Mouse (Mus musculus): ENCODE data around the gene Ndufc1. TPM values are rescaled to one million over a fixed set of nuclear protein-coding genes. Genes with fewer than 3 reads are reported as not detected.

The Ndufc1 gene
- polyA plus RNA-seq, 1 experiment = 44.9 TPM

DNA sequence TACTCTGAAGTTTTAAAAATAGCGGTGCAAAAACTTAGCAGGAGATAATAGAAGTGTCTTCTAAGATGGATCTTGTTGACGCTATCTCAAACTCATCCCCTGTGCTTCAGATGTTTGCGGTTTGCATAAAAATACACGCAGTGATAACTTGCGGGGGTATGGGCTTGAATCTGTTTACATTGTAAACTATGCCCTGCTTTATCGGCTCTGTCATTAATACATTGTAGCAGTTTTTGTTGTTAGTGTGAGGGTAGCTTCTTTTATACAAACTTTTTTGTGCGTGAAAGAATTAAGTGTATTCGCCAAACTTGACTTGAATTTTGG is 8.3 kb upstream of the Ndufc1 start:
- H3K36me3 ChIP-seq (ENCODE audit: control insufficient read depth, insufficient read depth, low read length) = no peaks in the 10 kb centered on the region
- H3K27me3 ChIP-seq (ENCODE audit: control insufficient read depth, insufficient read depth, low read length) = no peaks in the 10 kb centered on the region
- peak overlapping the region; percentile 83 for H3K4me3 ChIP-seq (ENCODE audit: extremely low read depth, insufficient read depth, insufficient read length)
- TF ChIP-seq CTCF (IDR thresholded peaks at IDR 0.05; ENCODE audit: extremely low read depth, insufficient read depth, insufficient read length, insufficient replicate concordance) (no peak), POLR2A (IDR thresholded peaks at IDR 0.05; ENCODE audit: low read depth, low read length) (no peak)
- H3K4me1 ChIP-seq (ENCODE audit: control insufficient read depth, insufficient read depth, insufficient read length) = peaks cover 7% of the 10 kb centered on the region
- H3K27ac ChIP-seq (ENCODE audit: insufficient read depth, low read length) = no peak overlapping the region
- WGBS = 9% methylated on average over 8 of the region's 8 CpGs
- DNase-seq (ENCODE audit: low read depth in 1 of 2, low spot score in 2 of 2) = no peak

DNA sequence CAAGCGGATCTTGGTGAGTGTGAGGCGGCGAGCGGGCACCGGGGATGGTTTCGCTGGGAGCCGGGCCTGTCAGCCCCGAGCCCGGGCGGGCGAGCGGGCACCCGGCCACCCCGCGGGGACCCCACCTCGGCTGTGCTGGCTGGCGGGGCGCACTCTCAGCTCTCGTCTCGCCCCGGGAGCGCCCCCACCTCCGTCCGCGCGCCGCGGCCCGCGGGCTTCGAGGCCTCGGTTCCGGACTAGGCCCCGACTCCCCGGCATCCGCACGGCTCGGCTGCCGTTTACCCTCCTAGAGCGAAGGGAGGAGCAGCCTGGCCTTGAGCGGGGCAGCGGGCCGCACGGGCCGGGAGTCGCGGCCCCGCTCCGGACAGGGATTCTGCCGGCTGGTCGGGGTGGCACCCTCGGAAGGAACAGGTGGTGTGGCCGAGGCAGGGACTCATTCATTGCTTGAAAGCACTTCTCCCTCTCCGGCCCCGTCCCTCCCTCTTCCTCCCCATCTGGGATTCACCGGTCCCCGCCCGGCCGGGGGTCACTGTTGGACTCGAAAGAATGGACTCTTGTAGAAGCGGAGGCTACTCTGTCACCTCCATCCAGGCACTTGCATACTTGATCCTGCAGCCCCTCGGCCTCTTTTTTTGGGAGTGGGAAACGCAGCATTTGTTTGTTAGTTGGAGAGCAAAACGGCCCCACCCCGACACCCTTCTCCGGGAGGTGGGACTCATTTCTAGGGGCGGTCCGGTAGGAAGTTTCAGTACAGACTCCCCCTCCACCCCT is 7.8 kb upstream of the Ndufc1 start:
- Histone ChIP-seq H3K4me3 (ENCODE audit: extremely low read depth, insufficient read depth, insufficient read length) (peak overlapping the region; percentile 83), H3K36me3 (ENCODE audit: control insufficient read depth, insufficient read depth, low read length) (no peaks in the 10 kb centered on the region), H3K4me1 (ENCODE audit: control insufficient read depth, insufficient read depth, insufficient read length) (peaks cover 7% of the 10 kb centered on the region), H3K27ac (ENCODE audit: insufficient read depth, low read length) (peak overlapping the region; percentile 87), H3K27me3 (ENCODE audit: control insufficient read depth, insufficient read depth, low read length) (no peaks in the 10 kb centered on the region)
- DNase-seq (ENCODE audit: low read depth in 1 of 2, low spot score in 2 of 2) = peak in 1 of 2 experiments; percentile 30
- 1% methylated on average over 60 of the region's 68 CpGs for WGBS
- TF ChIP-seq CTCF (IDR thresholded peaks at IDR 0.05; ENCODE audit: extremely low read depth, insufficient read depth, insufficient read length, insufficient replicate concordance) (no peak), POLR2A (IDR thresholded peaks at IDR 0.05; ENCODE audit: low read depth, low read length) (no peak)

DNA sequence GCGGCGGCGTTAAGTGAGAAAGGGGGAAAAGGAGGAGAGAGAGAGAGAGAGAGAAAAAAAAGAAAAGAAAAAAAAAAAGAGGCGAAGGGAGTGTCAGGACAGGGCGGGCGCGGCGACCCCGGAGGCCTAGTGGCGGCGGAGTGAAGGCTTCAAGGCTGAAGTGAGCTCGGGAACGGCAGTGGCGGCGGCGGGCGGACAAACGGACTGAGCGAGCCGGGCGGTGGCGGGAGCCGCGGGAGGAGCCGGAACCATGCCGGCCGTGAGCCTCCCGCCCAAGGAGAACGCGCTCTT is 7.2 kb upstream of the Ndufc1 start:
- DNase-seq (ENCODE audit: low read depth in 1 of 2, low spot score in 2 of 2) = no peak

DNA sequence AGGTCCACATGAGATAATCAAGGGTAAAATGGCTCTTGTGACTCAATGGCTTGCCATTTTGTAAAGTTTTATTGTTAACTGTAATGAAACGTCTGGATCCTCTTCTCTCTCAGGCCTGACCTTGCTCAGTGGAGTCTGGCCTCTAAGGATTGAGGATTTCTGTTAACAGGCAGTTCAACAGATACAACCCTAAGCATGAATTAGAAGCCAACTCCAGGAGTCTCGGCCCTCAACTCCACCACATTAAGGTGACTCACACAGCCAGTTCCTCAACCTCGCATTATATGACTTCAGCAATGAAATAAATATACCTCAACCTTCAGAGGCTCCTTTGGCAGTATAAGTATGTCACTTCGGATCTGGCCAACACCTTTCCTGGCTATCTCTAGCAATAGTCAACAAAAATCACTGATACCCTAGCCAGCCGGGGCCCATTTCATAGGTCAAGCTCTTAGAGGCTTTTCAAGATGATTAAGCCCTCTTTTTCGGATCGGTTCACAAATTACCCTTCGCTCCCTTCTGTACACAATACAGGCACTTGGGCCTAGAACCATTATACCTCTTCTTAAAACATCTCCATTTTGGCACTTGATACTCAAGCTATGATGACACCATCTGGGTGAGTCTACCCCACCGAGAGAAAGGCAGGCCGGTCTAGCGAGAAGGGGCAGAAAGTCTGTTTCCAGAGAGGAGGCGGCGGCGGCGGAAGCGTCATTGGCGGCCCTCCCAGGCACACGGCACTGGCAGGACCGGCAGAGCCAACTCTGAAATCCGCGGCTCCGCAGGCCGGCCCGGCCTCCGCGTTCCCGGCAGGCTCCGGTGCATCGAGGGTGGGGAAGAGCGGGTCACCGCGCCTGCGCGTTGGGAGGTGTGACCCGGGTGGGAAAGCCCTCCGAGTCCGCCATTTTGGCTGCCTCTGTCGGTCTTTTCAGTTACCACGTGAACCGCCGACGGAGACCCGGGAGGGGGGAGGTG is 6.6 kb upstream of the Ndufc1 start, which contains the start of gene Naa15:
Gene Naa15 (plus strand): TSS at position 51 of the 975 bp plus-strand sequence.
- Histone ChIP-seq H3K36me3 (ENCODE audit: control insufficient read depth, insufficient read depth, low read length) (no peaks in the 10 kb centered on the region), H3K27ac (ENCODE audit: insufficient read depth, low read length) (peak within 1 kb of the TSS; percentile 87), H3K4me3 (ENCODE audit: extremely low read depth, insufficient read depth, insufficient read length) (peak within 1 kb of the TSS; percentile 83), H3K27me3 (ENCODE audit: control insufficient read depth, insufficient read depth, low read length) (no peaks in the 10 kb centered on the region), H3K4me1 (ENCODE audit: control insufficient read depth, insufficient read depth, insufficient read length) (peaks cover 5% of the 10 kb centered on the region)
- 4% methylated on average over 43 of the region's 43 CpGs for WGBS
- TF ChIP-seq CTCF (IDR thresholded peaks at IDR 0.05; ENCODE audit: extremely low read depth, insufficient read depth, insufficient read length, insufficient replicate concordance) (no peak), POLR2A (IDR thresholded peaks at IDR 0.05; ENCODE audit: low read depth, low read length) (peak; percentile 67)
- peak; percentile 89 to 95 for DNase-seq (ENCODE audit: low read depth in 1 of 2, low spot score in 2 of 2)

More for the DNA sequence above, 7.2 kb upstream of the Ndufc1 start:
- peak; percentile 6; the same call in 1 of the 2 replicates for TF ChIP-seq CTCF (IDR thresholded peaks at IDR 0.05; ENCODE audit: extremely low read depth, insufficient read depth, insufficient read length, insufficient replicate concordance)
- TF ChIP-seq POLR2A (IDR thresholded peaks at IDR 0.05; ENCODE audit: low read depth, low read length) = no peak
- under 1% methylated on average over 28 of the region's 30 CpGs for WGBS
- H3K36me3 ChIP-seq (ENCODE audit: control insufficient read depth, insufficient read depth, low read length) = no peaks in the 10 kb centered on the region
- H3K4me3 ChIP-seq (ENCODE audit: extremely low read depth, insufficient read depth, insufficient read length) = peak overlapping the region; percentile 83
- H3K27me3 ChIP-seq (ENCODE audit: control insufficient read depth, insufficient read depth, low read length) = no peaks in the 10 kb centered on the region
- peak overlapping the region; percentile 87 for H3K27ac ChIP-seq (ENCODE audit: insufficient read depth, low read length)
- peaks cover 6% of the 10 kb centered on the region for H3K4me1 ChIP-seq (ENCODE audit: control insufficient read depth, insufficient read depth, insufficient read length)

DNA sequence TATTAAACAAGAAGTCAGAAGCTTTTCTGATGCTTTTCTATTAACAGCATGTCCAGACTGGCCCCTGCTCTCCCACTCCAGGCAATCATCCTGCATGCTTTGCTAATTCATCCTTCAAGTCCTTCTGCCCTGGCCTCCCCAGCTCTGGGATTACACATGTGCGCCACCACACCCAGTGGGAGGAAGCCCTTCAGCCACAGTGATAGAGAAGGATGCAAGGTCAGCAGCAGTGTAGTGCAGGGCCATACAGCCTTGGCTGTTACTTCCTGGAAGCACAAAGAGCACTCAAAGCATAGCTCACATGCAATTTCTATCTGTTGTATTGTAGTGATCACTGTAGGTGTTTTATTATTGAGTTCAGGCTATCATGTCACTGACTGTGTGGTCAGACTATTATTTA is 4.5 kb upstream of the Ndufc1 start:
- DNase-seq (ENCODE audit: low read depth in 1 of 2, low spot score in 2 of 2) = no peak
- Histone ChIP-seq H3K36me3 (ENCODE audit: control insufficient read depth, insufficient read depth, low read length) (no peaks in the 10 kb centered on the region), H3K4me3 (ENCODE audit: extremely low read depth, insufficient read depth, insufficient read length) (no peak overlapping the region), H3K27ac (ENCODE audit: insufficient read depth, low read length) (no peak overlapping the region), H3K27me3 (ENCODE audit: control insufficient read depth, insufficient read depth, low read length) (no peaks in the 10 kb centered on the region), H3K4me1 (ENCODE audit: control insufficient read depth, insufficient read depth, insufficient read length) (peaks cover 5% of the 10 kb centered on the region)
- WGBS = 79% methylated on average over 1 of the region's 1 CpGs
- TF ChIP-seq POLR2A (IDR thresholded peaks at IDR 0.05; ENCODE audit: low read depth, low read length) = no peak
- no peak for TF ChIP-seq CTCF (IDR thresholded peaks at IDR 0.05; ENCODE audit: extremely low read depth, insufficient read depth, insufficient read length, insufficient replicate concordance)

DNA sequence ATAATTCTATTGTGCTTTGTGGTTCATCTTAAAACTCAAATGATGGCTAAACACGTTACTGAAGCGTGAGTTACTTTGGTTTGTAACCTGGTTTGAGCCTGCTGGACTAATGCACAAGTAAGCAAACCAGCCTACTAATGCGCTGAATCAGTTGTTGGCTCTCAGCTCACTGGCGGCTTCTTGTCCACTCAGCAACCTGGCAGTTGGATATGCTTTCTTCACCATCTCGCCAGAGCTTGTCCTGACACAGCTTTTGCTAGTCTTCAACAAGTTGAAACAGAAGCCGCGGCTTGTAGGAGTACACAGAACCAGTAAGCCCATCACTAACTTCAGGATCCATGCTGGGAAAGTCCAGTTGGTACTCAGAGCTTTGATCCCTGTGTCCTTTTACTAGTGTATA is 3.7 kb upstream of the Ndufc1 start:
- Histone ChIP-seq H3K36me3 (ENCODE audit: control insufficient read depth, insufficient read depth, low read length) (no peaks in the 10 kb centered on the region), H3K27me3 (ENCODE audit: control insufficient read depth, insufficient read depth, low read length) (no peaks in the 10 kb centered on the region), H3K4me1 (ENCODE audit: control insufficient read depth, insufficient read depth, insufficient read length) (peaks cover 9% of the 10 kb centered on the region), H3K4me3 (ENCODE audit: extremely low read depth, insufficient read depth, insufficient read length) (no peak overlapping the region), H3K27ac (ENCODE audit: insufficient read depth, low read length) (no peak overlapping the region)
- TF ChIP-seq POLR2A (IDR thresholded peaks at IDR 0.05; ENCODE audit: low read depth, low read length) (no peak), CTCF (IDR thresholded peaks at IDR 0.05; ENCODE audit: extremely low read depth, insufficient read depth, insufficient read length, insufficient replicate concordance) (no peak)
- no peak for DNase-seq (ENCODE audit: low read depth in 1 of 2, low spot score in 2 of 2)
- WGBS = 92% methylated on average over 7 of the region's 7 CpGs
